Mouse (Mus musculus) embryonic fibroblast, embryonic 13.5 days (primary cell): ENCODE measurements around the gene Palm. TPM values are rescaled to one million over a fixed set of nuclear protein-coding genes. Genes with fewer than 3 reads are reported as not detected.
A peak's percentile ranks its signal among the peaks of the same experiment; 100 is the strongest.

Experiments used
- H3K27ac ChIP-seq: 2 replicates; pipeline ENCODE4 v1.5.1; 2012; ENCODE audit warnings: low read length, control low read depth, inconsistent platforms; ENCODE audit not compliant: insufficient read depth
- H3K4me1 ChIP-seq: 2 replicates; pipeline ENCODE4 v1.6.1; 2011; ENCODE audit warnings: low read length; ENCODE audit not compliant: control insufficient read depth, insufficient read depth
- H3K4me3 ChIP-seq: 2 replicates; pipeline ENCODE4 v1.5.1; 2011; ENCODE audit warnings: mild to moderate bottlenecking, control low read depth, low read length; ENCODE audit not compliant: insufficient read depth
- CTCF ChIP-seq: IDR thresholded peaks from 2 replicates; pipeline ENCODE4 v1.5.1; 2011; ENCODE audit warnings: mild to moderate bottlenecking, control low read depth, low read length, moderate library complexity, borderline replicate concordance; ENCODE audit not compliant: insufficient read depth
- POLR2A ChIP-seq: IDR thresholded peaks from 2 replicates; pipeline ENCODE4 v1.6.1; 2011; ENCODE audit warnings: low read depth, mild to moderate bottlenecking, control low read depth, low read length, moderate library complexity
- polyA plus RNA-seq: library from polyadenylated mRNA; stranded (reverse); fragments of >200 nt; gene quantifications from 2 replicates; pipeline ENCODE4 v1.2.4, GENCODE M21; 2011; ENCODE audit warnings: low read depth; ENCODE audit not compliant: missing spikeins, insufficient read length

The Palm gene
- polyA plus RNA-seq, 1 experiment, result 54.0 TPM

- Histone ChIP-seq H3K4me3 (peak overlapping the region; percentile 31), H3K27ac (peak overlapping the region; percentile 91), H3K4me1 (no peaks in the 10 kb centered on the region; the same call in 1 of the 2 replicates)
- peak; percentile 89 for TF ChIP-seq POLR2A
- TF ChIP-seq CTCF, result no peak
Observed at GRCm38 (mm10) chr10:79840644-79841551, 47.5 kb downstream of the Palm start.

GRCm38 (mm10) chr10:79842322-79842721, 49.0 kb downstream of the Palm start:
- TF ChIP-seq POLR2A (no peak), CTCF (no peak)
- H3K27ac ChIP-seq, result peak overlapping the region; percentile 17; the same call in 1 of the 2 replicates
- no peak overlapping the region for H3K4me3 ChIP-seq
- no peaks in the 10 kb centered on the region; the same call in 1 of the 2 replicates for H3K4me1 ChIP-seq

- TF ChIP-seq POLR2A (no peak), CTCF (no peak)
- Histone ChIP-seq H3K27ac (no peak overlapping the region), H3K4me1 (no peaks in the 10 kb centered on the region; the same call in 1 of the 2 replicates), H3K4me3 (no peak overlapping the region)
Observed at GRCm38 (mm10) chr10:79843476-79843875, 50.1 kb downstream of the Palm start.

- H3K27ac ChIP-seq, result no peak overlapping the region
- no peak overlapping the region for H3K4me3 ChIP-seq
- TF ChIP-seq CTCF (no peak), POLR2A (no peak)
- peaks cover under 1% of the 10 kb centered on the region; the same call in 1 of the 2 replicates for H3K4me1 ChIP-seq
Observed at GRCm38 (mm10) chr10:79846553-79846952, 53.2 kb downstream of the Palm start.

GRCm38 (mm10) chr10:79849941-79850628, 56.7 kb downstream of the Palm start:
- H3K27ac ChIP-seq, result no peak overlapping the region
- H3K4me1 ChIP-seq, result peaks cover 13% of the 10 kb centered on the region; the same call in 1 of the 2 replicates
- no peak overlapping the region for H3K4me3 ChIP-seq
- TF ChIP-seq POLR2A (no peak), CTCF (no peak)

- H3K4me3 ChIP-seq, result no peak overlapping the region
- H3K27ac ChIP-seq, result peak overlapping the region; percentile 96
- H3K4me1 ChIP-seq, result peaks cover 13% of the 10 kb centered on the region; the same call in 1 of the 2 replicates
- no peak for TF ChIP-seq POLR2A
- TF ChIP-seq CTCF, result no peak
Observed at GRCm38 (mm10) chr10:79851653-79852052, 58.3 kb downstream of the Palm start.

GRCm38 (mm10) chr10:79852107-79852789, 58.9 kb downstream of the Palm start:
- Histone ChIP-seq H3K4me3 (no peak overlapping the region), H3K4me1 (peaks cover 13% of the 10 kb centered on the region; the same call in 1 of the 2 replicates), H3K27ac (peak overlapping the region; percentile 96)
- TF ChIP-seq POLR2A (peak; percentile 51), CTCF (no peak)

- peak overlapping the region; percentile 18; the same call in 1 of the 2 replicates for H3K4me3 ChIP-seq
- H3K4me1 ChIP-seq, result peaks cover 13% of the 10 kb centered on the region; the same call in 1 of the 2 replicates
- TF ChIP-seq POLR2A (no peak), CTCF (no peak)
- peak overlapping the region; percentile 96 for H3K27ac ChIP-seq
Observed at GRCm38 (mm10) chr10:79852827-79853226, 59.5 kb downstream of the Palm start.

GRCm38 (mm10) chr10:79853392-79853791, 60.0 kb downstream of the Palm start:
- H3K4me1 ChIP-seq, result peaks cover 13% of the 10 kb centered on the region; the same call in 1 of the 2 replicates
- peak overlapping the region; percentile 39 for H3K4me3 ChIP-seq
- peak; percentile 55; the same call in 1 of the 2 replicates for TF ChIP-seq POLR2A
- no peak for TF ChIP-seq CTCF
- H3K27ac ChIP-seq, result peak overlapping the region; percentile 96
